In the genomic region with DNA sequence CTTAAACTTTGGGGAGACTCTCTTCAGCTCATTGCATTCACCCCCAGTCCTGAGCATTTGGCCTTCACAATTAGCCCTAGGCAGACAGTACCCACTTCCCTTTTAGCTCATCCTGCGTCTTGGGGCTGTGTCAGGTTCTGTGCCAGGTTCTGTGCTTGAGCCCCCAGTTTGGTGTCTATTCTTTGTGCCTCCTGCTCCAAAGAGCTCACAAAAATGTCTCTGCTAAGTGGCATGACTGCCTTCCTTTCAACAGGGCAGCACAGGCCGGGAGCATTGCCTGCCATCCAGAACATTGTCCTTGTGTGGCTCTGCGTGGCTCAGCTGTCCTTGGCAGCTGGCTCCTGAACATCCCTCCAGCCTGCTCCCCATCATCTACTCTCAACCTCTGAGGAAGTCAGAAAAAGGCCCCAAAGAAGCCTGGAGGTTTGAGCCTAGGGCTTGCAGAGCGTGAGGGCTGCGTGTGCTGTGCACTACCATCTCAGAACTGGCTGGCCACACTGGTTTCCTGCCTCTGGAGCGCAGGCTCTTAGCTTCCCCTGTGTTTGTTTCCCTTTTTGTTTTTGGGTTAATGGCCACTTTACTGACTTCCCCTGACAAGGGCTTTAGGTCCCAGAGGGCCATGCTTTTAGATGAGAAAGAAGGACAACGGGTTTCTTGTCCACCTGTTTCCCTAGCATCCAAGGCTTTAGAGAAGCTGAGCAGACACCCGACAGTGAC, we compare ENCODE assay signal across 12 mouse cellular contexts. TPM values are rescaled to one million over a fixed set of nuclear protein-coding genes. Genes with fewer than 3 reads are reported as not detected.
DNase-seq lines count a peak whose midpoint lies in the region; ATAC-seq and TF ChIP-seq lines count a peak whose summit lies in the region.
"Had no signal": no experiment of that assay in that cellular context is flagged by ENCODE, and none has a peak within 500 bp of the region (broad histone marks: within the 10 kb centered on the region; RNA-seq: fewer than 3 reads in every experiment).

No protein-coding gene starts in this region.

- no peaks in the 10 kb centered on the region for H3K9me3 ChIP-seq in liver, embryonic 16.5 days (replicated peaks; ENCODE audit: control insufficient read depth, low read length)
- H3K9me3 ChIP-seq: forebrain, embryonic 15.5 days had no signal

- peak; percentile 28; the same call in 1 of the 2 replicates for ATAC-seq in liver, embryonic 16.5 days (ENCODE audit: low read depth)
- ATAC-seq in megakaryocyte-erythroid progenitor cell, adult 5-6 weeks (replicated peaks; ENCODE audit: low FRiP score, low TSS enrichment, poor library complexity, severe bottlenecking), result no peak
- ATAC-seq: forebrain, embryonic 15.5 days had no signal

- H3K9ac ChIP-seq in liver, embryonic 16.5 days (ENCODE audit: low read depth, low read length), result no peak overlapping the region
- H3K9ac ChIP-seq: forebrain, embryonic 15.5 days had no signal

- TF ChIP-seq POLR2A in bone marrow, adult 2 months (IDR thresholded peaks at IDR 0.05; ENCODE audit: borderline replicate concordance, control insufficient read depth, low read depth, low read length), result peak; percentile 58; the same call in 1 of the 2 replicates

- peak; percentile 95 for DNase-seq in heart, adult 11 months
- no peak for DNase-seq in heart, postnatal 4 days
- no peak for DNase-seq in left cerebral cortex, adult 2 months (ENCODE audit: extremely low spot score in 1 of 2, low spot score in 2 of 2)
- no peak for DNase-seq in left cerebral cortex, adult 9 months (ENCODE audit: low spot score in 2 of 2)
- no peak for DNase-seq in right cerebral cortex, postnatal 36 days (ENCODE audit: low spot score in 2 of 2)
- DNase-seq: cerebellum, postnatal 14 days; kidney, adult 9 months; thymus, postnatal 14 days had no signal

- H3K27ac ChIP-seq in left cerebral cortex, adult 2 months, result peak overlapping the region; percentile 94
- H3K27ac ChIP-seq in bone marrow, adult 2 months (ENCODE audit: control insufficient read depth, insufficient read depth, low read depth, low read length, poor library complexity), result peak overlapping the region; percentile 94
- H3K27ac ChIP-seq in liver, embryonic 16.5 days (ENCODE audit: low read length), result peak overlapping the region; percentile 69
- H3K27ac ChIP-seq: forebrain, embryonic 15.5 days had no signal

- peaks cover 21% of the 10 kb centered on the region; the same call in 1 of the 2 replicates for H3K4me1 ChIP-seq in bone marrow, adult 2 months (ENCODE audit: control insufficient read depth, insufficient read depth, low read length)
- H3K4me1 ChIP-seq in liver, embryonic 16.5 days (ENCODE audit: control insufficient read depth, low read depth, low read length), result peaks cover 4% of the 10 kb centered on the region
- H3K4me1 ChIP-seq: forebrain, embryonic 15.5 days had no signal

- WGBS in bone marrow, adult 2 months, result 8% methylated on average over 8 of the region's 8 CpGs
- 32% methylated on average over 8 of the region's 8 CpGs for WGBS in liver, embryonic 16.5 days (ENCODE audit: insufficient replicate concordance)

- TF ChIP-seq CTCF in left cerebral cortex, adult 2 months (IDR thresholded peaks at IDR 0.05), result no peak
- no peak for TF ChIP-seq CTCF in bone marrow, adult 2 months (IDR thresholded peaks at IDR 0.05; ENCODE audit: control insufficient read depth, insufficient read depth, low read length)

- H3K4me3 ChIP-seq in left cerebral cortex, adult 2 months, result no peak overlapping the region
- no peak overlapping the region for H3K4me3 ChIP-seq in bone marrow, adult 2 months (replicated peaks; ENCODE audit: control insufficient read depth, low read depth, low read length)
- no peak overlapping the region for H3K4me3 ChIP-seq in liver, embryonic 16.5 days (ENCODE audit: low read depth, low read length)
- H3K4me3 ChIP-seq: forebrain, embryonic 15.5 days had no signal

- H3K36me3 ChIP-seq in liver, embryonic 16.5 days (ENCODE audit: control insufficient read depth, insufficient read depth), result no peaks in the 10 kb centered on the region

- intact Hi-C loops in left cerebral cortex, adult 2 months (cut with DNase I), result no loop called here

- no peaks in the 10 kb centered on the region for H3K27me3 ChIP-seq in liver, embryonic 16.5 days (ENCODE audit: control insufficient read depth, insufficient read depth, low read depth, low read length)
- H3K27me3 ChIP-seq: forebrain, embryonic 15.5 days had no signal

- H3K4me2 ChIP-seq in liver, embryonic 16.5 days (ENCODE audit: low read depth, low read length), result no peak overlapping the region
- H3K4me2 ChIP-seq: forebrain, embryonic 15.5 days had no signal

RNA-seq across cellular contexts. Expression of a gene that starts 34.7 kb away (rescaled TPM):
- 10 to 100 TPM in 1 of 2 experiments, 1 to 10 TPM in 1; 7.2 to 11.0 TPM for total RNA-seq in heart, postnatal 4 days (2021)
- total RNA-seq in left cerebral cortex, adult 2 months (2021), result 10 to 100 TPM; 11.8 to 12.7 TPM
- 2.3 and 3.2 TPM in 2 replicates for polyA plus RNA-seq in bone marrow, adult 2 months (2011; ENCODE audit: insufficient read depth, insufficient read length, low replicate concordance, missing spikeins)
- 4.4 and 5.0 TPM in 2 replicates for polyA plus RNA-seq in liver, embryonic 16.5 days (2015; fragmentation: Nextera tagmentation; extraction: Ambion mirVana)
- 3.0 and 3.8 TPM in 2 replicates for total RNA-seq in megakaryocyte-erythroid progenitor cell, adult 5-6 weeks (2014; fragmentation: Nextera tagmentation)
- 2.3 and 2.9 TPM in 2 replicates for total RNA-seq in megakaryocyte-erythroid progenitor cell, adult 5-6 weeks (2017)

RNA-seq across cellular contexts. Expression of a gene that starts 46.1 kb away (rescaled TPM):
- under 1 TPM; 0.19 to 0.25 TPM for total RNA-seq in heart, postnatal 4 days (2021)
- total RNA-seq in left cerebral cortex, adult 2 months (2021), result 1 to 10 TPM in 1 of 2 experiments, under 1 TPM in 1; 0.66 to 1.1 TPM
- polyA plus RNA-seq in bone marrow, adult 2 months (2011; ENCODE audit: insufficient read depth, insufficient read length, low replicate concordance, missing spikeins), result not detected in 2 replicates
- not detected in 2 replicates for polyA plus RNA-seq in liver, embryonic 16.5 days (2015; fragmentation: Nextera tagmentation; extraction: Ambion mirVana)
- total RNA-seq in megakaryocyte-erythroid progenitor cell, adult 5-6 weeks (2014; fragmentation: Nextera tagmentation), result not detected in 2 replicates
- not detected in 2 replicates for total RNA-seq in megakaryocyte-erythroid progenitor cell, adult 5-6 weeks (2017)
